Mouse (Mus musculus) layer of hippocampus, adult 11-12 months (tissue): ENCODE measurements around the gene Tsen34.

Source experiments
- DNase-seq: peaks from one replicate; pipeline ENCODE4 v3.0.0; 2022; ENCODE audit warnings: low spot score

Gene Tsen34

DNA sequence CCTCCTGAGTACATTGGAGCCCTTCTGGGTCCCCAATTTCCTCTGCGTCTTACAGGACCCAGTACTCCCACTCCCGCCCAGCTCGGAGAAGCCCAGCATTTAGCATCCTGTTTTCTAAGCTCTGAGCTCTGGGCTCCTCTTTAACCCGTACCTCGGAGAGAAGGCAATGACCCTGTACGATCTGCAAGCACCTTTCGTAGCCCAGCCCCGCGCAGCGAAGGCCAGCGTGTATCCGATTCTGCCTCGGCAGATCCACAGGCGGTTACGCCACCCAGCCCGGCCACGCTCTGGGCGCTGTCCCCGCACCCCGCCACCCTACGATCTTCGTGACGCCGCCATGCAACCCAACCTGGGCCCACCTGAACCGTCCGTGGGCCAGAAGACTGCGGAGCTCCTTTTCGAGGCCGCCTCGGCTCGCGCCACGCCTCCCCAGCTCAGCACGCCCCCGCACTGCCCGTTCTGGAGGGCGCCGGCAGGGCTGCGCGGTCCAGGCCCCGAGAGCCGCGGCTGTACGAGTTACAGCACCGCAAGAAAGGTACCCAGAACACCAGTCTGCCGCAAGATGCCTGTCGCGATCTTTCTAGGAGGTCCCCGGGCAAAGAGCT, at the start of gene Tsen34:
TSS of gene Tsen34 (plus strand) at position 482 of the 605 bp plus-strand sequence.
- DNase-seq = no peak

- DNase-seq = no peak
These were observed 49.3 kb upstream of the Tsen34 start for GRCm38 (mm10) chr7:3643412-3643811.

GRCm38 (mm10) chr7:3643843-3644242, 48.8 kb upstream of the Tsen34 start:
- DNase-seq = no peak

DNA sequence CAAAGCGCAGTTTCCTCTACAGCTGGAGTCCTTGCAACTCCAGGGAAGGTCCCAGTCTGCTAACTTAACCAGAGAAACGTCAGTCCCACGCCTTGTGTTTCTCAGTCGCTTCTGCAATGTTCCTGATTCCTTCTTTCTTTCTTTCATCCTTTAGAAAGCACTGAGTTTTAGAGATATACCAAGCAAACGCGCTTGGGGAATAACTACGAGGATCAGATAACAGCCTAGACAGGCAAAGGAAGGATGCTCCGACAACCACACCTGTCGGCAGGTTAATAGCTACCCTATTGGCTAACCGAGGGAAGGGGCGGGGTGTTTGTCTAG, 48.4 kb upstream of the Tsen34 start:
- DNase-seq = no peak

GRCm38 (mm10) chr7:3644672-3645487, 47.8 kb upstream of the Tsen34 start, which contains the start of gene Cnot3:
TSS of gene Cnot3 (plus strand) at chr7:3645268.
- DNase-seq = peak; percentile 100

DNA sequence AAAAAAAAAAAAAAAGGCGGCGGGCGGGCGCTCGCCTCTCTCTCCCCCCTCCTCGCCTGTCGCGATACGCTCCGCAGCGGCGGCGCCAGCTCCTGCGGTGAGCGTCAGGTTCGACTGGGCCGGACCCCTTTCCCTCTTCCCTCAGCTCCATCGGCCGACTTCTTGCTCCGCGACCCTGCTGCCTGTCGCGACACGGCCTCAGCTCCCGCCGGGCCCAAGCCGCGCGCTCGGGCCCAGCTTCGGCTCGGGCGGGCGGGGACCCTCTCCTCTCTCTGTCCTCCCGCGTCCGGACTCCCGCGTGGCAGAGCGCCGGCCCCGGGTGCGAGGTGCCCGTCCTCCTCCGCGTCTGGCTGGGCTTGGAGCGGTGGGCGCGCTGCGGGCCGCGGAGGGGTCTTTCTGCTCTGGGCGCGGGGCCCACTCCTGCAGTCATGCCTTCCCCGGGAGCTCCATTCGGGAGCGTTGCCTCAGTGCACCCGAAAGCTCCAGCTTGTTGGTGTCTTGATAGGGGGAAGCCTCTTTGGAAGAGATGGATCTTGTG, 47.1 kb upstream of the Tsen34 start:
- peak; percentile 35 for DNase-seq

DNA sequence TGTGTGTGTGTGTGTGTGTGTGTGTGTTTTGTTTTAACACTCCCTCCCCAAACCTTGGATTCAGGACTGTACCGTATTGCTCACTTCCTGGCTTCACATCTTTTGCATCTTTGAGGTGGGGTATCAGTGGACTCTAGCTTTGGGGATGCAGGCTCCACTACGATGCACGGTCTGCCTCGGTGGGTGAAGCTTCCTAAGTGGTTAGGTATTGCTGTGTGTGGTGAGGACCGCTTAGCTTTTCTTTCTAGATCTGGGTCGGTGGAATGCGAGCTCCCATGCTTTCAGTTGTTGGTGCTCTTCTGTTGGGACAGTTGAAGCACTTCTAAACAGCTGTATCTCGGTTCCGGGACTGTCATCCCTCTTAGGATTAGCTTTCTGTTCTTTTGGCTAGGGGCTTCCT, 46.5 kb upstream of the Tsen34 start:
- DNase-seq = no peak

DNA sequence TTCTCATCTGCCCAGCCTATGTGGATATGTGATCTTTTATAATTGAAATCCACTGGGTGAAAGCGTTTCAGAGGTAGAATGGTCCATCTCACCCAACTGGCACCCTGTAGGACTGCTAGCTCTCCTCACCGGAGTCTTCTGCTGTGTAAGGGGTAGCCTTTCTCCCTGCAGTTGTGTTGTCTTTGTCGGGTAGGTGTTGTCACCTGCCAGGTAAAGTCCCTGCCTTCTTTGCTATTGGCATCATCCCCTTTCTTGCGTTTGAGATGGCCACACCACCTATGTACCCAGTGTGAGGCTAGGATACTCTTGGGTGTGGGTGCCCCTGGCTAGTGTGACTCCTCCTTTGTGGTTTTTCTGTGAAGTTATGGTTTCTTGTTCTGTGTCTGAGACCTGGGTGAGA, 46.0 kb upstream of the Tsen34 start:
- no peak for DNase-seq

GRCm38 (mm10) chr7:3656966-3657365, 35.7 kb upstream of the Tsen34 start:
- no peak for DNase-seq

DNA sequence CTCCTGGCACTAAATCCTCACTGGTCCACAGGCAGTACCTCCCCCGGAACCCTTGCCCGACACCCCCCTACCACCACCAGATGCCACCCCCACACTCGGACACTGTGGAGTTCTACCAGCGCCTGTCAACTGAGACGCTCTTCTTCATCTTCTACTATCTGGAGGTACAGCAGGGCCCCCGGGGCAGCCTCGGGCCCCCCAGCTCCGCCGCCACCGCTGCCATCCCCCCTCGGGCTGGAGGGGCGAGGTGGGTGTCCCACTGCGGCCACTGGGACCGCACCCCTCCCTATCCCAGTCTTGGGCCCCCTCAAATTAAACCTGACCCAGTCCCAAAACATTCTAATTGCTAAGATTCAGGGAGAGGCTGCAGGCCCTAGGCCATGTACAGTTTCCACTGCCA, 34.1 kb upstream of the Tsen34 start:
- no peak for DNase-seq

GRCm38 (mm10) chr7:3664524-3665214, 28.0 kb upstream of the Tsen34 start:
- DNase-seq = no peak

- peak; percentile 97 for DNase-seq
These were observed 27.2 kb upstream of the Tsen34 start, which contains the start of gene Leng1 for GRCm38 (mm10) chr7:3665215-3666114. TSS of gene Leng1 (minus strand) at chr7:3665840.

GRCm38 (mm10) chr7:3666921-3667391, 25.7 kb upstream of the Tsen34 start:
- no peak for DNase-seq

GRCm38 (mm10) chr7:3674507-3675227, 18.0 kb upstream of the Tsen34 start:
- peak; percentile 89 for DNase-seq

DNA sequence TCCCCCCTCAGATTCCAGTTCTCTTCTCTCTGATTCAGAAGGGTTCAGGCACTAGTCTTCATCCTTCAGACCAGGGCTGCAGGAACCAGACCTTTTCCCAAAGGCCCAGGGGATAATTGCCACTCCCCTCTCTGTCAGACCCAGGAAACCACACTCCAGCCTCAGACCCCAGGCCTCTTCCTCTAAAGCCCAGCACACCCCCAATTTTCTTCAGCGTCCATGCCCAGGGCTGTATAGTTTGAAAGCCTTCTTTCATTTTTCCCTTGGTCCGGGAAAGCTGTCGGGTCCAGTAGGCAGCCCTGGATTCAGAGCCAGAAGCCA, 17.5 kb upstream of the Tsen34 start:
- DNase-seq = no peak

DNA sequence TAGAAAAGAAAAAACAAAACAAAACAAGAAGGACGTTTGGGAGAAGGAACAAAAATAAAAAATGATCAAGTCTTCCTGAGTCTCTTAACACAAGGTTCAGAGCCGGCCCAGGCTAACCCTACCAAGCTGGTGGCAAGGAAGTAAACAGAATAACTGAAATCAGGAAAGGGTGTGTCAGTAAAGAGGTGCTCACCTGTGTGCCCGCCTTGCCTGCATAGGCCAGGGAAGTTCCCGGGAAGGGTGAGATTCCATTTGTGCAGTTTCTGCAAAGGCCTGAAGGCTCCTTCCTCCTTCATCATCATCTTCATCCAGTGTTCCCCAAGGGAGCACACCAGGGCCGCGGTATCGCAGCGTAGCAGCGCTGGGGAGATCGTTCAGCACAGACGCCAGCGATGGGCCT, 16.3 kb upstream of the Tsen34 start:
- DNase-seq = no peak

GRCm38 (mm10) chr7:3677342-3677741, 15.3 kb upstream of the Tsen34 start, which contains the start of gene Tmc4:
TSS of gene Tmc4 (minus strand) at chr7:3677553.
- no peak for DNase-seq

DNA sequence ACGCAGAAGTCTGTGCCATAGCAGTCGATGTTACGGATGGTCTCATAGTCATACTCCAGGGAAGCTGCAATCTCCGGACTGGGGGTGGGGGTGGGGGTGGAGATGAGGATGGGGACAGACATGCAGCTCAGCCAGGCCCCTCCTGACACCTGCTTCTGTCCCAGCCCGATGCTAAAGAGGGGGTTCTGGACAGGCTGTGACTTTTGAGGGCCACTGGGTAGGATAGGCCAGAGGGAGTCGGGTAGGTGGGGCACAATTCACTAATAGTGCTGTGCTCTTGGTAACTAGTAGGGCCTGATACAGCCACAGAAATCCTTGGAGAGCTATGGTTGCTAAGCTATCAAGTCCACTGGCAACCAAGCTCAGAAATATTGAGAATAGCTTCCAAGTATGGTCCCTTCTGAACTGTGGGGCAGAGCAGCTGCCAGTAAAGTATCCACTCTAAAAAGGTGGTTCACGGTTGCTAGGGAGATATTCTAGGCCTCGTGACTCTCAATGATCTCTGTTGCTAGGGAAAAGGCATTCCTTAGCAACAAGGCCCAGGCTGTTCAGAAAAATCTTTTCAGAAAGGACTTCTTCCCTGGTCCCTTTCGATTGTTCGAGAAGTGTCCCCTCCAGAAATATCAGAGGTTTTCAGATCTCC, 8.6 kb upstream of the Tsen34 start:
- no peak for DNase-seq

GRCm38 (mm10) chr7:3684698-3685097, 8.0 kb upstream of the Tsen34 start:
- no peak for DNase-seq

GRCm38 (mm10) chr7:3685400-3686187, 7.1 kb upstream of the Tsen34 start:
- DNase-seq = no peak
